Mouse (Mus musculus) hindbrain, embryonic 16.5 days (tissue): ENCODE measurements around the gene Cmah. TPM values are rescaled to one million over a fixed set of nuclear protein-coding genes. Genes with fewer than 3 reads are reported as not detected.

ENCODE experiments used
- ATAC-seq: fragments of 200-750 bp; cut with Nextera tagmentation; 2 replicates; pipeline ENCODE4 v1.8.0; 2017; ENCODE audit warnings: moderate TSS enrichment, moderate library complexity
- H3K27ac ChIP-seq: fragments of 300-500 bp; sonication (generic); 2 replicates; pipeline ENCODE4 v1.5.1; 2014; ENCODE audit warnings: low read depth, mild to moderate bottlenecking, control low read depth, low read length, moderate library complexity
- H3K27me3 ChIP-seq: fragments of 300-500 bp; sonication (generic); replicated peaks from 2 replicates; pipeline ENCODE4 v1.6.1; 2014; ENCODE audit warnings: low read length; ENCODE audit not compliant: control insufficient read depth, insufficient read depth
- H3K36me3 ChIP-seq: fragments of 300-500 bp; sonication (generic); 2 replicates; pipeline ENCODE4 v1.6.1; 2014; ENCODE audit warnings: mild to moderate bottlenecking, low read length, moderate library complexity, mixed read lengths; ENCODE audit not compliant: control insufficient read depth, insufficient read depth
- H3K4me1 ChIP-seq: fragments of 300-500 bp; sonication (generic); 2 replicates; pipeline ENCODE4 v1.6.1; 2014; ENCODE audit warnings: low read depth, low read length; ENCODE audit not compliant: control insufficient read depth, insufficient read depth
- H3K4me2 ChIP-seq: fragments of 300-500 bp; sonication (generic); 2 replicates; pipeline ENCODE4 v1.6.1; 2014; ENCODE audit warnings: mild to moderate bottlenecking, low read length, control low read depth, moderate library complexity
- H3K4me3 ChIP-seq: fragments of 300-500 bp; sonication (generic); 2 replicates; pipeline ENCODE4 v1.5.1; 2014; ENCODE audit warnings: mild to moderate bottlenecking, low read length, control low read depth, moderate library complexity
- H3K9ac ChIP-seq: fragments of 300-500 bp; sonication (generic); 2 replicates; pipeline ENCODE4 v1.6.1; 2014; ENCODE audit warnings: low read depth, mild to moderate bottlenecking, control low read depth, low read length, moderate library complexity
- H3K9me3 ChIP-seq: fragments of 300-500 bp; sonication (generic); 2 replicates; pipeline ENCODE4 v1.6.1; 2014; ENCODE audit warnings: mild to moderate bottlenecking, low read length, moderate library complexity; ENCODE audit not compliant: control insufficient read depth
- WGBS: fragments of 180-500 bp; shearing (Covaris S2); extraction: QIAGEN DNeasy Blood & Tissue Kit; methylation state at CpG from one replicate; pipeline ENCODE4 v1.1.7; 2014; 5-methylcytosine and 5-hydroxymethylcytosine counted together
- polyA plus RNA-seq: library from polyadenylated mRNA; unstranded; fragments of >200 nt; fragmentation: Nextera tagmentation; extraction: Ambion mirVana; gene quantifications from 2 replicates; pipeline ENCODE4 v1.2.1, GENCODE M21; 2015

The Cmah gene
- polyA plus RNA-seq, 1 experiment from 2014 or later, result 0.16 TPM

DNA sequence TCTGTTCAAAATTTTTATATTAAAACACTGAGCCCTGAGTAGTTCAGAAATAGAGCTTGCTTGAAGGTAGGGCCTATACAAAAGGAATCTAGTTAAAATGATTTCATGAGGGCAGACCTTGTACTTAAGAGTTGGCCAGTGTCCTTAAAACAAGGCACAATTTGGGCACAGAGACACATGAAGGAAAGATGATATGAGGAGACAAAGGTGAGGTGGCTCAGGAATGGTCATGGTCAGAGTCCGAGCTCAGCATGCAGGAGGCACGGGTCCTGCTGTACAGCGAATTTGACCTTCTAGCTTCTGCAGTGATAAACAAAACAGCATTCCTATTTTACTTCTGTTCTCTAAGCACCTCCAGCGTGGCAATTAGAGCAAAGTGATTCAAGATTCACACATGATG lies 118.9 kb downstream of the Cmah start:
- no peak overlapping the region for H3K4me3 ChIP-seq
- H3K4me1 ChIP-seq, result no peaks in the 10 kb centered on the region
- no peak for ATAC-seq
- H3K9me3 ChIP-seq, result no peaks in the 10 kb centered on the region
- 83% methylated on average over 4 of the region's 4 CpGs for WGBS
- no peaks in the 10 kb centered on the region for H3K27me3 ChIP-seq
- no peak overlapping the region for H3K4me2 ChIP-seq
- no peak overlapping the region for H3K9ac ChIP-seq
- no peak overlapping the region for H3K27ac ChIP-seq
- no peaks in the 10 kb centered on the region for H3K36me3 ChIP-seq

DNA sequence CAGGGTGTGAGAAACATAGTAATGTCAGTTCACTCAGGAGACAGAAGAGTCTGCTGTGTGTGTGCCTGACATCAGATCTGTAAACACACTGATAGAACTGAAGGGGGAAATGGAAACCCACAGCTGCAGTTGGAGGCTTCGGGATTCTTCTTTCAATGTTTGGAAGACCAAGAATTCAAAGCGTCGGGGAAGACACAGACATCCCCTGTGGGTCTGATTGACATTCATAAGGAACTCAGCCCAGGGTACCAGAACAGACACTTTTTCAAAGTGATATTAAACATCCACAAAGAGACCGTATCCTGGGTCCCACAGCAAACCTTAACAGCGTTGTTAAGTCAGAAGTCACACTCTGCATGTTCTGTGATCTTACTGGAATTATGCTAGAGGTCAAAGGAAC lies 119.8 kb downstream of the Cmah start:
- H3K4me1 ChIP-seq, result no peaks in the 10 kb centered on the region
- no peak for ATAC-seq
- no peaks in the 10 kb centered on the region for H3K9me3 ChIP-seq
- H3K4me2 ChIP-seq, result no peak overlapping the region
- H3K27ac ChIP-seq, result no peak overlapping the region
- WGBS, result 68% methylated on average over 5 of the region's 5 CpGs
- H3K27me3 ChIP-seq, result no peaks in the 10 kb centered on the region
- H3K4me3 ChIP-seq, result no peak overlapping the region
- no peaks in the 10 kb centered on the region for H3K36me3 ChIP-seq
- H3K9ac ChIP-seq, result no peak overlapping the region

DNA sequence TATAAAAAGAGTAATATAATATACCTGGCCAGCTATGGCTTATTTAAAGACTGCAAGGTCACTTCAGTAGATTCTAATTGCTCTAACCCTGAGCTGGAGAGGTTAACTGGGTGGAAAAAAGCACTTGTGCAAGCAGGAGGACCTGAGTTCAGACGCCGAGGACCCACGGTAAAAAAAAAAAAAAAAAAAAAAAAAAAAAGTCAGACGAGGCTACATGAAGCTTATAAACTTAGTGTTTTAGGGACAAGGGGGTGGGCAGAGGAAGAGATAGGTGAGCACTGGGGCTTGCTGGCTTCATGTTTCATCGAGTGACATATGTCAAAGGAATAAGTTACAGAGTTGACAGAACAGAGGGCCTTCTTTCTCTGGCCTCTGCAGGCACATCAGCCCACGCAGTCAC lies 121.4 kb downstream of the Cmah start:
- Histone ChIP-seq H3K36me3 (no peaks in the 10 kb centered on the region), H3K4me1 (no peaks in the 10 kb centered on the region), H3K9me3 (no peaks in the 10 kb centered on the region), H3K9ac (no peak overlapping the region), H3K27ac (no peak overlapping the region), H3K4me3 (no peak overlapping the region), H3K4me2 (no peak overlapping the region), H3K27me3 (no peaks in the 10 kb centered on the region)
- WGBS, result 75% methylated on average over 6 of the region's 6 CpGs
- ATAC-seq, result no peak

DNA sequence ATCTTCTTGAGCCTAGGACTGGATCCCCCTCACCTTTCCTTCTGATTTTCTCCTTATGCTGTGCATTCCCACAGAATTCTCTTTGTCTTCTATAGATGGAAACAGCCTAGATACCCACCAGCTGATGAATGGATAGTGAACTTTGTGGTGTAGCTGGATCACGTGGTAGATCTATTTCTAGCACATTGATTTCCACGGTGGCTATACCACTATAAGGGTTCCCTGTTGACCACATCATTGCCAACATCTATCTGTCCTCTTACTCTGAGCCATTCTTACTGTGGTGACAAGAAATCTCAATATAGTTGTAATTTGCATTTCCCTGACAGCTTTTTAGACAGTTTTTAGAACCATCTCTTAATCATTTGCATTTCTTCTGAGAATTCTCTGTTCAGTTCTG lies 124.3 kb downstream of the Cmah start:
- Histone ChIP-seq H3K27me3 (no peaks in the 10 kb centered on the region), H3K4me2 (no peak overlapping the region), H3K4me1 (no peaks in the 10 kb centered on the region), H3K9ac (no peak overlapping the region), H3K4me3 (no peak overlapping the region), H3K36me3 (no peaks in the 10 kb centered on the region), H3K27ac (no peak overlapping the region), H3K9me3 (no peaks in the 10 kb centered on the region)
- 77% methylated on average over 2 of the region's 2 CpGs for WGBS
- ATAC-seq, result no peak

DNA sequence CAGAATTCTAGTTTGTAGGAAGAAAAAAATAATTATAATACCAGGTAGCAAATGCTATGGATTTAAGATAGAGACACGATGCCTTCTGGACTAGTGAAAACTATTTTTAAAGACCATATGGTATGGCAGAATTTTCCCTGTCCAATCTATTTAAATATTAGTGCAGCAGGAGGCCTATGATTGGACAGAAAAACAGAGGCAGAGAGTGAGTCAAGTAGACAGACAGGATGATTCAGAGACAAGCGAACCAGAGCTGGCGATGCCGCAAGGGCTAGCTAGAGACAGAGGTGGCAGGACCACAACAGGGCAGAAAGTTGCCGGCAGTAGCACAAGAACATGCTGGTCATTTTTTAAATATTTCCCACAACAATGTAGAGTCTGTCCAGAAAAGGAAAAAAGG lies 126.5 kb downstream of the Cmah start:
- H3K27me3 ChIP-seq, result no peaks in the 10 kb centered on the region
- no peak overlapping the region for H3K4me2 ChIP-seq
- WGBS, result 94% methylated on average over 5 of the region's 5 CpGs
- H3K4me1 ChIP-seq, result no peaks in the 10 kb centered on the region
- H3K27ac ChIP-seq, result no peak overlapping the region
- H3K4me3 ChIP-seq, result no peak overlapping the region
- no peaks in the 10 kb centered on the region for H3K9me3 ChIP-seq
- H3K9ac ChIP-seq, result no peak overlapping the region
- H3K36me3 ChIP-seq, result no peaks in the 10 kb centered on the region
- no peak for ATAC-seq

DNA sequence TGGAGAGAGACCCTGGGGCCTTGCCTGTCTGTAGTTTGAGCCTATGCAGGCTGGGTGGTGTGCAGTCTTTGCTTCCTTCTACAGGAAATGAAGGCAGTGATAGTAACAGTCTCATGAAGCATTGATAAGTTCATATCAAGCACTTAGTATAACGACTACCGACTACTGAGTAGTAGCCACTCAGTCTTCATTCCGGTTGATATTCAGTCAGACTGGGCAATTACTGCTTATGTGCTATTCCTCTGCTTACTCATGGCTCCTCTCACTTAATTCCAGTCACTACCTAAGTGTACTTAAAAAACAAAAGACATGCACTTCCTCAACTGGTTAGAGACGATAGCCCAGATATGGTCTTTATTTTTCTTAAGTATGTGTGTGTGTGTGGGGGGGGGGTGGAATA lies 129.2 kb downstream of the Cmah start:
- 95% methylated on average over 4 of the region's 4 CpGs for WGBS
- no peak overlapping the region for H3K27ac ChIP-seq
- H3K4me2 ChIP-seq, result no peak overlapping the region
- H3K9ac ChIP-seq, result no peak overlapping the region
- no peaks in the 10 kb centered on the region for H3K9me3 ChIP-seq
- H3K27me3 ChIP-seq, result no peaks in the 10 kb centered on the region
- ATAC-seq, result no peak
- no peak overlapping the region for H3K4me3 ChIP-seq
- no peaks in the 10 kb centered on the region for H3K4me1 ChIP-seq
- no peaks in the 10 kb centered on the region for H3K36me3 ChIP-seq

DNA sequence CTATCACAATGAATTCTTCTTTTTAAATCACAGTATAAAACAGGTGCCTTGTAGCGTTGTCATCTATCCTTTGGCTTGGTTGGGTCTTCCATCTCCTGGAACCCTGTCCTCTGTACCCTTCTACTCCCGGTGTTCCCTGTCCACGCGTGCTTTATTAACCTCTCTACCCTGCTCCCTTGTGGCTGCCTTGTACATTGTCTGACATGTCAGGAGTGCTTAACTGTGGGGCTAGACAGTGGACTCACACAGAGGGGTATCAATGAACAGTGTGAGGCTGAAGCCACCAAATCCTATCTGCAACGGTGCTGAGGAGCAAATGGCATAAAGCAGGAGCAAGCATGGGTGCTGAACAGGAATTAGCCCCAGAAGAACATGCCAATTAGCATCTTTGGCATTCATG lies 133.3 kb downstream of the Cmah start:
- 88% methylated on average over 5 of the region's 5 CpGs for WGBS
- no peaks in the 10 kb centered on the region for H3K9me3 ChIP-seq
- no peak for ATAC-seq

DNA sequence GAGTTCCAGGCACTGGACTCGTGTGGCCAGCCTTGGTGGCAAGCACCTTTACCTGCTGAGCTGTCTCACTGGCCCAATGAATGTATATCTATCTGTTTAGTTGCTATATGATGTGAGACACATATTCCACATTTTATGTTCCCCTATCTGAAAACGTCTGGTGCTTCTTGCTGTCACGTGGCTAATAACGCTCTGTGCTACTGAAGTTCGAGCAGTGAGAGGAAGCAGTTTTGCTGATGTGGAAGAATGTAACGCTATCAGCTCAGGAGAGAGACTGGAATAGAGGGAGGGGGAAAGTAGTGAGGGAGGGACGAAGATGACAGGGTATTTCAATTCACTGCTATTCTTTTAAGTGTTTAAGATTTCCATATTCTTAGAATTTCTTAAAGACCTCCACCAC lies 136.6 kb downstream of the Cmah start:
- Histone ChIP-seq H3K4me2 (no peak overlapping the region), H3K36me3 (no peaks in the 10 kb centered on the region), H3K4me3 (no peak overlapping the region), H3K27me3 (no peaks in the 10 kb centered on the region), H3K9me3 (no peaks in the 10 kb centered on the region), H3K4me1 (no peaks in the 10 kb centered on the region), H3K27ac (no peak overlapping the region), H3K9ac (no peak overlapping the region)
- 78% methylated on average over 7 of the region's 7 CpGs for WGBS
- no peak for ATAC-seq

More for the DNA sequence above, 133.3 kb downstream of the Cmah start:
- H3K4me2 ChIP-seq, result no peak overlapping the region
- H3K36me3 ChIP-seq, result no peaks in the 10 kb centered on the region
- H3K27ac ChIP-seq, result no peak overlapping the region
- H3K9ac ChIP-seq, result no peak overlapping the region
- no peaks in the 10 kb centered on the region for H3K4me1 ChIP-seq
- H3K4me3 ChIP-seq, result no peak overlapping the region
- H3K27me3 ChIP-seq, result no peaks in the 10 kb centered on the region

DNA sequence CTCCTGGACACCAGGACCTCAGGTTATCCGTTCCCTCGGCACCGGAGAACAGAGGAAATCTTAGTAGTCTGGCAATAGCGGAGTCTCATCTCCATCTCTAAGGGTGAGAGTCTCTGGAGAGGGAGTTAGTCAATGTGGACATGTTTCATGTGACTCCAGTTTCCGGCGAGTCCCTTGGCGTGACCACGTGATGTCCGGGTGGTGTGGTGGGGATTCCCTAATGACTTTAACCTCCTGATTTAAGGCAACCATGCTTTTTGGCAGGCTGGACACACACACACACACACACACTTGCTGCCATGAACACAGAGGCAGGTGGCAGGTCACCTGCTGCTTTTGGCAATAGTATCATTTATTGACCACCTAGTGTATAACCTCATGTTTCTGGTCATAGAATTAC lies 138.8 kb downstream of the Cmah start:
- no peaks in the 10 kb centered on the region for H3K36me3 ChIP-seq
- 96% methylated on average over 9 of the region's 9 CpGs for WGBS
- no peak overlapping the region for H3K27ac ChIP-seq
- no peaks in the 10 kb centered on the region for H3K27me3 ChIP-seq
- no peak for ATAC-seq
- H3K9me3 ChIP-seq, result no peaks in the 10 kb centered on the region
- H3K9ac ChIP-seq, result no peak overlapping the region
- H3K4me3 ChIP-seq, result no peak overlapping the region
- H3K4me1 ChIP-seq, result no peaks in the 10 kb centered on the region
- no peak overlapping the region for H3K4me2 ChIP-seq

DNA sequence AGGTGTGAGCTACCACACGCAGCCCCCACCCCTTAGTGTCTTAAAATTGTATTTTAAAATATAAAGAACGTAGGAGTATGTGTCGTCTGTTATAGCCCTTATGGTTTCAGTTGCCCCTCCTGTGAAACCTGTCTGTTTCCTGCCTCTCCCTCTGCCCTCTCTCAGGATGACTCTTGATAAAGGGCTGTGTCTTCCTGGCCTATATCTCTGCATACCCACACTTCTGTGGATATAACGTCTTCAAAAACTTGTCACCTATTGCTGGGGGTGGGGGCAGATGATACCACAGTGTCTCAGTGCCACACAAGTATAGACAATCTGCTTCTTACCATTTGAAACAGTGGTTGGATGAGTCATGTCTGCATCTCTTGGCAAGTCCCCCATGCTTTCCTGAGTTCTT lies 140.6 kb downstream of the Cmah start:
- H3K9ac ChIP-seq, result no peak overlapping the region
- no peak overlapping the region for H3K4me3 ChIP-seq
- H3K9me3 ChIP-seq, result no peaks in the 10 kb centered on the region
- ATAC-seq, result no peak
- H3K27me3 ChIP-seq, result no peaks in the 10 kb centered on the region
- H3K4me1 ChIP-seq, result no peaks in the 10 kb centered on the region
- no peak overlapping the region for H3K4me2 ChIP-seq
- H3K27ac ChIP-seq, result no peak overlapping the region
- WGBS, result 87% methylated on average over 4 of the region's 4 CpGs
- H3K36me3 ChIP-seq, result no peaks in the 10 kb centered on the region
